Mouse (Mus musculus) lung, adult 18-20 months (tissue): ENCODE data around the gene Igfbp1.
A peak's percentile ranks its signal among the peaks of the same experiment; 100 is the strongest.

ENCODE experiments used
- DNase-seq, 2 experiments: peaks; one replicate each; pipeline ENCODE4 v3.0.0; 2022; ENCODE audit warnings: mixed read lengths in 2 of 2

Igfbp1 gene

DNA sequence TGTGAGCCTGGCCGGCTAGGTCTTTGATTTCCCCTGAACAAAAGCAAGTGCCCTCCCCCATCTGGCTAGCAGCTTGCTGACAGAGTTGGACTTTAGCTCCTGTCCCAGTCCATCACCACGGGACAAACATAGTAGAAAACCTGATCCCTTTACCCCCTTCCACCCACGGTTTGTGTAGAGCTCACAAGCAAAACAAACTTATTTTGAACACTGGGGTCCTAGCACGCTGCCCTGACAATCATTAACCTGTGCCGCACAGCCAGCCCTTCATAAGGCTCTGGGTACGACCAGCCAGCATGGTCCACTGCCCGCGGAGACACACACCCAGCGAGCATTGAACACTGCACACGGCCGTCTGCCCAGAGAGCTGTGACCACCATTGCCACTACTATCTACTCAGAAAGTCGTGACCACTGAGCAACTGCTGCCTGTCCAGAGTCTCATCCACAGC is at the start of gene Igfbp1:
TSS of gene Igfbp1 (plus strand) at position 292 of the 451 bp plus-strand sequence.
- DNase-seq, result no peak

DNA sequence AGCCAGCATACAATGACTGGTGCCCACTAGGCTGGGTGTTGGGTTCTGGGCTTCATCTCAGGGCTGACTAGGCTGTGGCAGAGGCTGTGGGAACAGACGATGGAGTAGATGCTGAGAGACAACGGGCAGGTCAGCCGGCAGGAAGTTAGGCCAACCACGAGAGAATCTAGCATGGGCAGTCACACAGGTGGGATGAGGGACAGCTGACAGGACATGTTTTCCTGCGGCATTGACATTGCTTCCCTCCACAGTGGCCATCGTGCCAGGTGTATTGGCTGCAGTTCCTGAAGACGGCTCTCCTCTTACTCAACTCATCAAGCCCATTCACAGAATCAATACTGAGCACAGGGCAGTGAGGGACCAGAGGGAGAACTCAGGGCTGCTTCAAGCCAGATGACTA is 49.6 kb upstream of the Igfbp1 start:
- DNase-seq, result no peak

- DNase-seq, result no peak
Measured at GRCm38 (mm10) chr11:7149471-7149870, 48.1 kb upstream of the Igfbp1 start.

DNA sequence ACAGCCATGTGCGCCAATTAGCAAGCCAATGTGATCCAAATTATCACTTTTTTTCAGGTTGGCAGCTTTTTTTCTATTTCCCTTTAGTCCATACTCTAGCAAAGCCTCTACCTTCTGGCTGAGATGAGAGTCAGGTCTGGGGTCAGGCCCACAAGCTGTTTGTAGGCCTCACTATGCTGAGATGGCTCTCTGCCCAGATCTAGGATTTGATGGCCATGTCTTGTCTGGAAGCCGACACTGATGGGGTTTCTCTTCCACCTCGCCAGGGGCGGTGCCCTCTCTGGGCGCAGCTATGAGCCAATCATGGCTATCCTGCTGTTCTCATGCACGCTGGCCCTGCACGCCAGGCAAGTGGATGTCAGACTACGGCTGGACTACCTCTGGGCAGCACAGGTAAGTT is 47.1 kb upstream of the Igfbp1 start:
- DNase-seq, result no peak

DNA sequence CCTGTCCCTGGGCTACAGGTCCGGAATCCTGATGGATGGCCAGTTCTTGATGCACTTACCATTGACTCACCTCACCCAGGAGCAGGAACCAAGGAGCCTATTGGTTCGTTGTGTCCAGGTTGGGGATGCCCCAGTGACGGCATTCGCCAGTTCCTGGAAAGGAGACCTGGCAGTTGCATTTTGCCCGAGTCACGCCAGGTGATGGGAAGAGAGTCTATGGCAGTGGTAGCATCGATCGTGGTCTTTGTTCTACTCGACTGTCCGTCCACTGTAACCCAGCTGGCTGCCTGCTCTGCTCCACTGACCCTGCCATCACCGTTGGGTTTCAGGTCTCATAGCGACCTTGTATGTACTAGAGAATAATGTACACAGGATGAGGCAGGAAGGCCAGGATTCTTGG is 45.2 kb upstream of the Igfbp1 start:
- DNase-seq, result no peak

- DNase-seq, result no peak
Measured at GRCm38 (mm10) chr11:7153081-7153480, 44.5 kb upstream of the Igfbp1 start.

DNA sequence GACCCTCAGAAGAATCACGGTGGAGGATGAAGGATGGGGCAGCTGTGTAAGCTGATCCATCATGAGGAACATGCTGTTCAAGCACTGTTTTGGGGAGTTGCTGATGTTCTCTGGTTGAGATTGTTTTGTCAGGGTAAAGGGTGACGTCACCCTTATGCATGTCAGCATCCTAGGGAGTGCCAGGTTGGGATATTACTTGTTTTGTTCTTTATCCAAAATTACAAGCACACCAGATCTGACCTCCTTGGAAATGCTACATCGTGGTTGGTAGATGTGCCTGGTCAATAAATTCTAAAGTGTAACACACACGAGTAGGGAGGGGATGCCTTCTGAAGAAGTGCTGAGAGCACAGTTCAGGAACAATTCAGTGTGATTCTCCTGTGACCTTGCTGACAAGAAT is 41.2 kb upstream of the Igfbp1 start:
- DNase-seq, result no peak

- DNase-seq, result no peak
Measured at GRCm38 (mm10) chr11:7158196-7158595, 39.4 kb upstream of the Igfbp1 start.

- DNase-seq, result no peak
Measured at GRCm38 (mm10) chr11:7160146-7160545, 37.4 kb upstream of the Igfbp1 start.

DNA sequence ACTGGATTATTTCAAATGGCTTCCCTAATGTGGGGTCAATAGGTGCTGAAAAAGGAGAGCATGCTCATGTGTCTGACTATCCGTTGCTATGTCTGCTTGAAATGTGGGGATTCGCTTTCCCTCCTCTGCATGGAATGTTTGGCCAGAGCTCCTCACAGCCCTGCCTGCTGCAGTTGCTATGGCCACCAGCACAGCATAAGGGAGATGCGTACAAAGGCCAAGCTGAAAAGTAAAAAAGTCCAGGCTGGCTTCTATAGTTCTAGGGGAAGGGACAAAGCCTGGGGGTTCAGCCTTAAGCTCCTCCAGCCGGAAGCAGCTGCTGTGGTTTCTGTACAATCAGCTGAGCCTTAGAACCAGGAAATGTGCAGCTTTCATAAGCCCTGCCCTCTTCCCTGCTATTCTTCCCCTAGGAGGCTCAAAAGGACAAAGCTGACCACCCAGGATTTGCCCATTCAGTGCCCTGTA is 36.9 kb upstream of the Igfbp1 start:
- DNase-seq, result no peak

GRCm38 (mm10) chr11:7161502-7162174 is 35.9 kb upstream of the Igfbp1 start:
- no peak for DNase-seq

GRCm38 (mm10) chr11:7164416-7164815 is 33.2 kb upstream of the Igfbp1 start:
- no peak for DNase-seq

- DNase-seq, result no peak
Measured at GRCm38 (mm10) chr11:7169645-7170044, 27.9 kb upstream of the Igfbp1 start.

DNA sequence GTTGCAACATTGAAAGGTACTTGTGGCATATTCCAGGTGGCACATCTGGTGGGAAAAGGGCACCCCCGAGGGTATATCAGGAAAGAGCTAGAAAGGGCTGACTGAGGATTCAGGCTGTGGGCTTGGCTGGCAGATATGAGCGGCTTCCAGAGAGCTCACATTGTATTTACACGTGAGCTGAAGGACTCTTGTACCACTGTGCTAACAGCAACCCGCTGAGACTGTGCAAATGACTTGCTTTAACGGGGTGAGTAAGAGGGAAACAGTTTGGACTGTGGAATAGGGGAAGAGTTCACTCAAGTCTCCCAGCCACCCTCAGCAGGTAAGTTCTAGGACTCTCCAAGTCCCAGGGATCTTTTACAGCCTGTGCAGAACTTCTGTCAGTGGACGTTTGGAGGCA is 23.9 kb upstream of the Igfbp1 start:
- peak; percentile 63 to 77 for DNase-seq

DNA sequence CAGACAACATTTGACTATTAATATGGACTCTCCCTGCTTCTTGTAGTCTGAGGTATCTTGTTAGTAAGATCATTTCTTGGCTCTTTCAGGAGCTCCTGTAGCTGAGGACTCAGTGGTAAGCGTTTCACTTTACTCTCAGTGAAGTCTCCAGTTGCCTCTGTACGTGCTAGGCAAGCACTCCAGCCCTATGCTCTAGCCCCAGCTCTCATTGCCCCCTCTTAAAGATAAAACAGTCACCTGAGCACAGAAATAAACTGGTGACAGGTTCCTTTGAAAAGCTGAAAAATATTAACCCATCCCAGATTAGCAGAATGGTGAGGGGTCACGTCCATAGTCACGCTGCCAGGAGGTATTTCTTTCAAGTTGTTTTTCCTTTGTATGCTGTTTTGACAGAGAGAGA is 18.9 kb upstream of the Igfbp1 start:
- no peak for DNase-seq

DNA sequence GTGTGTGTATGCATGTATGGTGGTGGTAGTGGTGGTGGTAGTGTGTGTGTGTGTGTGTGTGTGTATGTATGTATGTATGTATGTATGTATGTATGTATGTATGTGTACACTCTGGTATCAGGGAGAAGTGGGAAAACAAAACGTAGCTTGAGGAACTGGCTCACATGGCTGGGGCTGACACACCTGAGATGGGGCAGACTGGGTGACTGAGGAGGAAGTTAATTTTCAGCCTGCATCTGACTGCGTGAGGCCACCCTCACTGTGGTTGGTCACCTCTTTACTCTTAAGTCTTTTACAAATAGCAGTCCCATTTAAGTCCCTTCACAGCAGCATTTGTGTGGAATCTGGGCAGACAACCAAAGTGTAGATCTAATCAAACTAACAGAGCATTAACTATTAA is 18.3 kb upstream of the Igfbp1 start:
- DNase-seq, result no peak

GRCm38 (mm10) chr11:7182409-7183042 is 15.1 kb upstream of the Igfbp1 start:
- no peak for DNase-seq

- DNase-seq, result no peak
Measured at GRCm38 (mm10) chr11:7184420-7184819, 13.2 kb upstream of the Igfbp1 start.

DNA sequence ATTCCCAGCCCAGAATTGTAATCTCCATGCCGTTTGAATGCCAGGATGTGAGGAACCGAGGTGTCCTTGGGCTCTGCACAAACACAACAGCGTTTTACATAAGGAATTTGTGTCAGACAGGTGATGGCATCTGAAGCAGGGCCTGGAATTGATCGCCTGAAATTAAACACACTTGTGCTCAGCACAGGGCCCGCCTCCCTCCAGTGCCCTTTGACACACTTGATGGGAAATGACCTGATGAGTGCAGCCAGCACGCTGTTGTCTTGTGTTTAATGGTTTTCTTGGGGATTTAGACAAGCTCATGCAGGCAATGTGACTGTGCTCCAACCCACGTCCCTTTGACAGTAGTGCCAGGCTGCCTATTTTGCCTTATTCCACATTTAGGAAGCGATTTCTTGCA is 10.1 kb upstream of the Igfbp1 start:
- DNase-seq, result no peak

- no peak for DNase-seq
Measured at GRCm38 (mm10) chr11:7188469-7188868, 9.1 kb upstream of the Igfbp1 start, which contains the start of gene Gm11985. TSS of gene Gm11985 (minus strand) at chr11:7188569.

GRCm38 (mm10) chr11:7192710-7193109 is 4.9 kb upstream of the Igfbp1 start:
- no peak for DNase-seq

DNA sequence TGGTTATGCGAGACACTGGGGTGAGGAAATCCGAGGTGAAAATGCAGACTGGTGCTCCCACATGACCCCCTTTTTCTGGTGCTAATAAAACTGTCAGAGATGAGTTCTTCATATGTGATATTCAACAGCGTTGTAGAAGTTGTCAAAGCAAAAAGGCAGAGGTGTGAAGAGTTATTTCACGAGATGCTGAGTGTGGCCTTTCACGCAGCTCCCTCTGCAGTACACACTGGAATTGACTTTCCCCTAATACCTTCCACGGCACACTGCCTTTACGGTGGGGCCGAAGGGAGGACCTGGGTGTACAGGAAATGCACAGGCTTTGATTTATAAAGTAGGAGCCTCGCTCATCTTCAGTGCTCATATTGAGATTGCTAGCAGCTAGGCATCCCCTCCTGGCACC is 4.4 kb upstream of the Igfbp1 start:
- no peak for DNase-seq

- DNase-seq, result no peak
Measured at GRCm38 (mm10) chr11:7194432-7195311, 2.9 kb upstream of the Igfbp1 start.

DNA sequence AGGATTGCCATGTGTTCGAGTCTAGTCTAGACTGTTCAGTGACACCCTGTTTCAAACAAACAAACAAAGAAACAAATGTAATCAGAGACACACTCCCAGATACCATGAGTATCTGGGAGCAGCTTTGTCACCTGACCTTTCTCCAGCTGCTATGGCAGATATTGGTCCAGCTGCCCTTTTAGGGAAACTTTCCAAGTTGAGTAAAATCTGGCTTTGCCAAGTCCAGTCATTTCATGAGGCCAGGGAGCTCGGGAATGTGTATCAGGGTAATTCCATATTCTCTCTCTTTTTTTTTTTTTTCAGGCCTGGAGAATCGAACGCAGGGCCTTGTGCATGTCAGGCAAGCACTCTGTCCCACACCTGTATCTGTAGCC is 2.3 kb upstream of the Igfbp1 start:
- no peak for DNase-seq
